Mouse (Mus musculus) intestine, postnatal 0 days (tissue): ENCODE measurements around the gene Ncln. TPM values are rescaled to one million over a fixed set of nuclear protein-coding genes. Genes with fewer than 3 reads are reported as not detected.

ENCODE experiments used
- ATAC-seq: fragments of 200-750 bp; cut with Nextera tagmentation; 2 replicates; pipeline ENCODE4 v1.8.0; 2017; ENCODE audit warnings: mild to moderate bottlenecking, moderate TSS enrichment, moderate library complexity
- H3K27ac ChIP-seq: fragments of 300-500 bp; sonication (generic); 2 replicates; pipeline ENCODE4 v1.5.1; 2014; ENCODE audit warnings: mild to moderate bottlenecking, low read depth, low read length, moderate library complexity
- H3K27me3 ChIP-seq: fragments of 300-500 bp; sonication (generic); replicated peaks from 2 replicates; pipeline ENCODE4 v1.6.1; 2014; ENCODE audit warnings: low read length, mixed read lengths; ENCODE audit not compliant: control insufficient read depth, insufficient read depth
- H3K36me3 ChIP-seq: fragments of 300-500 bp; sonication (generic); 2 replicates; pipeline ENCODE4 v1.6.1; 2014; ENCODE audit warnings: mild to moderate bottlenecking, moderate library complexity; ENCODE audit not compliant: control insufficient read depth, insufficient read depth
- H3K4me1 ChIP-seq: fragments of 300-500 bp; sonication (generic); replicated peaks from 2 replicates; pipeline ENCODE4 v1.6.1; 2014; ENCODE audit warnings: antibody characterized with exemption, low read length, mixed read lengths; ENCODE audit not compliant: control insufficient read depth, insufficient read depth
- H3K4me2 ChIP-seq: fragments of 300-500 bp; sonication (generic); replicated peaks from 2 replicates; pipeline ENCODE4 v1.6.1; 2014; ENCODE audit warnings: low read depth, mild to moderate bottlenecking, moderate library complexity
- H3K4me3 ChIP-seq: fragments of 300-500 bp; sonication (generic); 2 replicates; pipeline ENCODE4 v1.5.1; 2014; ENCODE audit warnings: low read depth, low read length
- H3K9ac ChIP-seq: fragments of 300-500 bp; sonication (generic); 2 replicates; pipeline ENCODE4 v1.6.1; 2014; ENCODE audit warnings: mild to moderate bottlenecking, low read depth, low read length
- H3K9me3 ChIP-seq: fragments of 300-500 bp; sonication (generic); 2 replicates; pipeline ENCODE4 v1.6.1; 2016; ENCODE audit warnings: mixed run types; ENCODE audit not compliant: control insufficient read depth
- CTCF ChIP-seq: sonication (generic); IDR thresholded peaks from 2 replicates; pipeline ENCODE4 v1.5.1; 2016; ENCODE audit warnings: low read depth, mild to moderate bottlenecking, control low read depth, antibody characterized with exemption, moderate library complexity
- WGBS: fragments of 180-500 bp; shearing (Covaris S2); extraction: QIAGEN DNeasy Blood & Tissue Kit; methylation state at CpG from one replicate; pipeline ENCODE4 v1.1.7; 2014; 5-methylcytosine and 5-hydroxymethylcytosine counted together
- polyA plus RNA-seq: library from polyadenylated mRNA; unstranded; fragments of >200 nt; fragmentation: Nextera tagmentation; extraction: Ambion mirVana; gene quantifications from 2 replicates; pipeline ENCODE4 v1.2.1, GENCODE M21; 2015

Gene Ncln
- polyA plus RNA-seq, 1 experiment from 2014 or later = 58.6 TPM

DNA sequence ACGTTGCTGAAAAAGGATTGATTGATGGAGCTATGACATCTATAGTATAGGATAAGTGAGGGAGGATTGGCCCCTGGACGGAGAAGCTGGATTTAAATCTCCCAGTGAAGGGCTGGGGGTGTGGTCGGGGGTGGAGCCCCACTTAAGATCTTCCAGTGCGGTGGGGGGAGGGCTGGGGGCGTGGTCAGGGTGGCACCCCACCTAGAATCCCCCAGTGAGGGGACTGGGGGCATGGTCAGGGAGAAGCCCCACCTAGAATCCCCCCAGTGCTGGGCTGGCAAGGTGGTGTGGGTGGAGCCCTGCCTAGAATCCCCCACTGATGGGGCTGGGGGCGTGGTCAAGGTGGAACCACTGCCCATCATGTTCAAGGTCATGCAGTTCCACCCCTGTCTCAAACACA, 10.9 kb upstream of the Ncln start:
- Histone ChIP-seq H3K36me3 (no peaks in the 10 kb centered on the region), H3K4me1 (no peaks in the 10 kb centered on the region), H3K4me3 (no peak overlapping the region), H3K27ac (no peak overlapping the region), H3K4me2 (no peak overlapping the region), H3K9me3 (no peaks in the 10 kb centered on the region), H3K27me3 (0 out of 2 replicates have a peak, but pooled peaks cover 9% of the 10 kb centered on the region), H3K9ac (no peak overlapping the region)
- ATAC-seq = no peak
- 38% methylated on average over 6 of the region's 6 CpGs for WGBS
- no peak for TF ChIP-seq CTCF

- ATAC-seq = no peak
- 70% methylated on average over 15 of the region's 15 CpGs for WGBS
- H3K4me3 ChIP-seq = no peak overlapping the region
Measured at GRCm38 (mm10) chr10:81505016-81505664, 8.9 kb upstream of the Ncln start.

GRCm38 (mm10) chr10:81502658-81503057, 6.5 kb upstream of the Ncln start:
- peak; percentile 55 for ATAC-seq
- Histone ChIP-seq H3K4me1 (no peaks in the 10 kb centered on the region), H3K27me3 (0 out of 2 replicates have a peak, but pooled peaks cover 9% of the 10 kb centered on the region), H3K4me2 (peak overlapping the region; percentile 69), H3K4me3 (peak overlapping the region; percentile 24), H3K9me3 (no peaks in the 10 kb centered on the region), H3K9ac (no peak overlapping the region), H3K36me3 (no peaks in the 10 kb centered on the region), H3K27ac (no peak overlapping the region)
- TF ChIP-seq CTCF = peak; percentile 100
- 11% methylated on average over 33 of the region's 36 CpGs for WGBS

More at GRCm38 (mm10) chr10:81505016-81505664, 8.9 kb upstream of the Ncln start:
- H3K27me3 ChIP-seq = 0 out of 2 replicates have a peak, but pooled peaks cover 9% of the 10 kb centered on the region
- no peak for TF ChIP-seq CTCF
- no peak overlapping the region for H3K27ac ChIP-seq
- H3K4me2 ChIP-seq = no peak overlapping the region
- no peaks in the 10 kb centered on the region for H3K4me1 ChIP-seq
- H3K9ac ChIP-seq = no peak overlapping the region
- no peaks in the 10 kb centered on the region for H3K36me3 ChIP-seq
- no peaks in the 10 kb centered on the region for H3K9me3 ChIP-seq

GRCm38 (mm10) chr10:81501863-81502262, 5.7 kb upstream of the Ncln start:
- peaks cover 6% of the 10 kb centered on the region; the same call in 1 of the 2 replicates for H3K4me1 ChIP-seq
- no peak for TF ChIP-seq CTCF
- H3K36me3 ChIP-seq = no peaks in the 10 kb centered on the region
- no peak overlapping the region for H3K9ac ChIP-seq
- no peak overlapping the region for H3K4me2 ChIP-seq
- H3K27ac ChIP-seq = no peak overlapping the region
- H3K27me3 ChIP-seq = 0 out of 2 replicates have a peak, but pooled peaks cover 9% of the 10 kb centered on the region
- H3K9me3 ChIP-seq = no peaks in the 10 kb centered on the region
- no peak overlapping the region for H3K4me3 ChIP-seq
- no peak for ATAC-seq
- WGBS = 84% methylated on average over 5 of the region's 5 CpGs

DNA sequence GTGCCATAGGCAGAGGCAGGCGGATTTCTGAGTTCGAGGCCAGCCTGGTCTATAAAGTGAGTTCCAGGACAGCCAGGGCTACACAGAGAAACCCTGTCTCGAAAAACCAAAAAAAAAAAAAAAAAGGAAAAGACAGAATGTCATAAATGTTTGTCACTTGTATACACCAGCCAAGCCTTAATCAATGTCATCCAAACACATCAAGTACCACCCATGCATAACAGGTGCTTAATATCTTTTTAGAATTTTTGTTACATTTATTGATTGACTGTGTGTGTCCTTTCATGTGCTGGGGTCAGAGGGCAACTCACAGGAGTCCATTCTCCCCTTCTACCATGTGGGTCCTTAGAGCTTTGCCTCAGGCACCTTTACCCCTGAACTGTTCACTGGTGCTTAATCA, 3.8 kb upstream of the Ncln start, which contains the start of gene S1pr4:
TSS of gene S1pr4 (minus strand) at position 101 of the 400 bp plus-strand sequence.
- Histone ChIP-seq H3K27me3 (0 out of 2 replicates have a peak, but pooled peaks cover 9% of the 10 kb centered on the region), H3K36me3 (no peaks in the 10 kb centered on the region), H3K27ac (no peak within 1 kb of the TSS), H3K4me3 (no peak within 1 kb of the TSS), H3K4me2 (0 out of 2 replicates have a peak within 1 kb of the TSS, but pooled peaks have one; percentile 13), H3K4me1 (peaks cover 13% of the 10 kb centered on the region), H3K9me3 (no peaks in the 10 kb centered on the region), H3K9ac (no peak within 1 kb of the TSS)
- no peak for ATAC-seq
- no peak for TF ChIP-seq CTCF
- 93% methylated on average over 2 of the region's 3 CpGs for WGBS

DNA sequence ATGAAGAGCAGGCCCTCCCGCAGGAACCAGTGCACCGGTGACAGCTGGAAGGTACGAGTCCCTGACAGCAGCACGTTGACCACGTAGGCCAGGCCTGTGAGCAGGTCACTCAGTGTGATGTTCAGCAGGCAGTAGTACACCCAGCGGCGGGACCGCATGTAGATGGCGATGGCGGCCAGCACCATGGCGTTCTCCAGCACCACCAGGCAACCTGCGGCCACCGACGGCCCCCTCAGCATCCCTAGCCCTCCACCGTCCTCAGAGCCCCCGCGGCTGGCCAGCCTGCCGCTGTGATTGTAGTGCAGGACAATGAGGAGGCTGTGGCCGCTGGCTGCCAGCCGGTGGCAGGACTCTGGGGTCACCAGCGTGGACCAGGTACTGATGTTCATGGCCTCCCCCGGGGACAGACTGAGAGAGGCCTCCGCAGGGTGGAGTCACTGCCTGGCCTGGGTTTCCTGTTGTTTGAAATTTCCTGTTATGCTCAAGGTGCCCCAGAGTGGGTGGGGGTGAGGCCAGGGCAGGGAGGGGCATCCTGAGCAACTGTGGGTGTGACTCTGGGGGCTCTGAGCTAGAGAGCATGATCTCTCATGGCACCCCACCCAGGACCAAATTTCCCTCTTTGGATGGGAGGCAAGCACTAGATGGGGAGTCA, 3.2 kb upstream of the Ncln start:
- Histone ChIP-seq H3K27me3 (0 out of 2 replicates have a peak, but pooled peaks cover 9% of the 10 kb centered on the region), H3K4me2 (0 out of 2 replicates have a peak overlapping the region, but pooled peaks have one; percentile 13), H3K4me1 (peaks cover 17% of the 10 kb centered on the region), H3K9ac (no peak overlapping the region), H3K27ac (no peak overlapping the region), H3K9me3 (no peaks in the 10 kb centered on the region), H3K4me3 (no peak overlapping the region), H3K36me3 (no peaks in the 10 kb centered on the region)
- no peak for ATAC-seq
- 73% methylated on average over 23 of the region's 23 CpGs for WGBS
- no peak for TF ChIP-seq CTCF
